Mouse (Mus musculus): ENCODE measurements around the gene Usp47. TPM values are rescaled to one million over a fixed set of nuclear protein-coding genes. Genes with fewer than 3 reads are reported as not detected.
A peak's percentile ranks its signal among the peaks of the same experiment; 100 is the strongest.

Usp47 gene
- polyA plus RNA-seq, 1 experiment from 2014 or later = 63.8 TPM

DNA sequence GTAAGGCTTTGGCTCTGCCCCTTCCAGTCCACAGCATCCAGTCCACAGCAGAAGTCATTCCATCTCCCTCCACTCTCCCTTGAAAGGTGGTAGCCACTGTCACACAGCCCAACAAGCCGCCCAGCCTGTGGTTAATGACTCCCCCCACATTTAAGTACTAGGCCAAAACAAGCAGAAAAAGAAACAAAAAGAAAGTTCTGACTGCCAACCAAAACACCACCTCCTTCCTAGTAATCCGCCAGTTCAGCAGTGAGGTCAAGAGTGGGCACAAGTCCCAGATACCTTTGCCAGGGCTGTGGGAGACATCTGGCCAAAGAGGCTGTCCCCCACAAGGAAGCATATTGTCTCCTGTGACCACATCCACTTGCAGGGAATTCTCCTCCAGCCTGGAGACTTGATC lies 124.7 kb downstream of the Usp47 start:
- Histone ChIP-seq H3K9ac (ENCODE audit: low read length) (no peak overlapping the region), H3K4me2 (ENCODE audit: low read depth, low read length) (no peak overlapping the region), H3K4me3 (replicated peaks; ENCODE audit: low read length) (no peak overlapping the region), H3K27ac (ENCODE audit: low read length) (no peak overlapping the region), H3K4me1 (ENCODE audit: control insufficient read depth, insufficient read depth, low read length) (no peaks in the 10 kb centered on the region), H3K36me3 (ENCODE audit: control insufficient read depth, insufficient read depth, low read length) (no peaks in the 10 kb centered on the region), H3K27me3 (ENCODE audit: control insufficient read depth, insufficient read depth, low read length) (no peaks in the 10 kb centered on the region), H3K9me3 (replicated peaks; ENCODE audit: control insufficient read depth, low read length) (no peaks in the 10 kb centered on the region)
- no peak for ATAC-seq (ENCODE audit: insufficient read depth, low FRiP score)
- WGBS = 74% methylated on average over 2 of the region's 2 CpGs

GRCm38 (mm10) chr7:112149113-112149512 lies 125.8 kb downstream of the Usp47 start:
- H3K9ac ChIP-seq (ENCODE audit: low read length) = no peak overlapping the region
- no peak overlapping the region for H3K4me2 ChIP-seq (ENCODE audit: low read depth, low read length)
- H3K36me3 ChIP-seq (ENCODE audit: control insufficient read depth, insufficient read depth, low read length) = no peaks in the 10 kb centered on the region
- H3K27me3 ChIP-seq (ENCODE audit: control insufficient read depth, insufficient read depth, low read length) = no peaks in the 10 kb centered on the region
- no peak for ATAC-seq (ENCODE audit: insufficient read depth, low FRiP score)
- H3K27ac ChIP-seq (ENCODE audit: low read length) = no peak overlapping the region
- no peaks in the 10 kb centered on the region for H3K9me3 ChIP-seq (replicated peaks; ENCODE audit: control insufficient read depth, low read length)
- peaks cover 4% of the 10 kb centered on the region for H3K4me1 ChIP-seq (ENCODE audit: control insufficient read depth, insufficient read depth, low read length)
- 89% methylated on average over 10 of the region's 10 CpGs for WGBS
- H3K4me3 ChIP-seq (replicated peaks; ENCODE audit: low read length) = no peak overlapping the region

GRCm38 (mm10) chr7:112154445-112154844 lies 131.1 kb downstream of the Usp47 start:
- H3K4me1 ChIP-seq (ENCODE audit: control insufficient read depth, insufficient read depth, low read length) = peaks cover 30% of the 10 kb centered on the region
- no peak for ATAC-seq (ENCODE audit: insufficient read depth, low FRiP score)
- no peak overlapping the region for H3K4me3 ChIP-seq (replicated peaks; ENCODE audit: low read length)
- H3K9me3 ChIP-seq (replicated peaks; ENCODE audit: control insufficient read depth, low read length) = no peaks in the 10 kb centered on the region
- no peak overlapping the region for H3K9ac ChIP-seq (ENCODE audit: low read length)
- H3K4me2 ChIP-seq (ENCODE audit: low read depth, low read length) = no peak overlapping the region
- H3K27me3 ChIP-seq (ENCODE audit: control insufficient read depth, insufficient read depth, low read length) = no peaks in the 10 kb centered on the region
- no peaks in the 10 kb centered on the region for H3K36me3 ChIP-seq (ENCODE audit: control insufficient read depth, insufficient read depth, low read length)
- WGBS = 53% methylated on average over 4 of the region's 4 CpGs
- peak overlapping the region; percentile 71 for H3K27ac ChIP-seq (ENCODE audit: low read length)

GRCm38 (mm10) chr7:112155194-112155593 lies 131.9 kb downstream of the Usp47 start:
- Histone ChIP-seq H3K36me3 (ENCODE audit: control insufficient read depth, insufficient read depth, low read length) (no peaks in the 10 kb centered on the region), H3K4me1 (ENCODE audit: control insufficient read depth, insufficient read depth, low read length) (peaks cover 30% of the 10 kb centered on the region), H3K27me3 (ENCODE audit: control insufficient read depth, insufficient read depth, low read length) (no peaks in the 10 kb centered on the region), H3K9me3 (replicated peaks; ENCODE audit: control insufficient read depth, low read length) (no peaks in the 10 kb centered on the region), H3K4me2 (ENCODE audit: low read depth, low read length) (peak overlapping the region; percentile 34; the same call in 1 of the 2 replicates), H3K4me3 (replicated peaks; ENCODE audit: low read length) (no peak overlapping the region), H3K27ac (ENCODE audit: low read length) (peak overlapping the region; percentile 71), H3K9ac (ENCODE audit: low read length) (no peak overlapping the region)
- no peak for ATAC-seq (ENCODE audit: insufficient read depth, low FRiP score)
- 3% methylated on average over 1 of the region's 1 CpGs for WGBS

DNA sequence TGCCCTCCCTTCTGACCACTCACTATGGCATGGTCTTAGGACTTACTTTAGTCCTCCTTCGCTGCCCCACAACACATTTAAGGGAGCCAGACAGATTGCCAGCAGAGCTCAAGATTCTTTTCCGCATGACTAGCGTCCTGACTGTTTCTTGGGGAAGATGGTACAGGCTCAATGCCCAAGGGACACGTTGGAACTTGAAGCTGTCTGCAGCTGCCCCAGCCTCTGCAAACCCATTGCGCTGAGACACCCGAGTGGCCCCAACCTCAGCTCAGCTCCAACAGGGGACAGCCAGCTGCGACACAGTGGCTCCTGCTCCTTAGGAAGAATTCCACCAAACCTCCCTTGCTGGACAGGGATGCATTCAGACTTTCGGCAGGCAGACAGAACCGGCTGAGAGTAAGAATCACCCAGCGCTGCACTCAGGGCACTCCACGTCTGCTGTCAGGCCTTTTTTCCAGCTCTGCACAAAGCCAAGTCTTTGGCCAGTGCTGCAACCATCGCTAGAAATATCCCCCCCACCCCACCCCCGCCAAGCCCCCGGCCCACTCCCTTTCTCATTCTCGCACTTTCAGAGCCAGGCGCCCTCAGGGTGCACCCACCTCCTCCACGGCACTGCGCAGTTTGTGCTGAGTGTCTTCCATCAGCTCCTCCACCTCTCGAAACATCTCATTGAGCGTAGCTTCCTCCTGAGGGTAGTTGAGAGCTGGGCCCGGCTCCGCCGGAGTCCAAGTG lies 134.4 kb downstream of the Usp47 start:
- H3K27me3 ChIP-seq (ENCODE audit: control insufficient read depth, insufficient read depth, low read length) = no peaks in the 10 kb centered on the region
- H3K4me1 ChIP-seq (ENCODE audit: control insufficient read depth, insufficient read depth, low read length) = peaks cover 30% of the 10 kb centered on the region
- peak overlapping the region; percentile 59 for H3K4me3 ChIP-seq (replicated peaks; ENCODE audit: low read length)
- H3K9ac ChIP-seq (ENCODE audit: low read length) = peak overlapping the region; percentile 72
- H3K36me3 ChIP-seq (ENCODE audit: control insufficient read depth, insufficient read depth, low read length) = no peaks in the 10 kb centered on the region
- peak overlapping the region; percentile 77 for H3K27ac ChIP-seq (ENCODE audit: low read length)
- WGBS = 14% methylated on average over 23 of the region's 23 CpGs
- peak; percentile 34 for ATAC-seq (ENCODE audit: insufficient read depth, low FRiP score)
- peak overlapping the region; percentile 62 for H3K4me2 ChIP-seq (ENCODE audit: low read depth, low read length)
- H3K9me3 ChIP-seq (replicated peaks; ENCODE audit: control insufficient read depth, low read length) = no peaks in the 10 kb centered on the region

GRCm38 (mm10) chr7:112158316-112158741 lies 135.0 kb downstream of the Usp47 start:
- Histone ChIP-seq H3K4me2 (ENCODE audit: low read depth, low read length) (peak overlapping the region; percentile 62), H3K9ac (ENCODE audit: low read length) (peak overlapping the region; percentile 72), H3K4me1 (ENCODE audit: control insufficient read depth, insufficient read depth, low read length) (peaks cover 30% of the 10 kb centered on the region), H3K27me3 (ENCODE audit: control insufficient read depth, insufficient read depth, low read length) (no peaks in the 10 kb centered on the region), H3K36me3 (ENCODE audit: control insufficient read depth, insufficient read depth, low read length) (no peaks in the 10 kb centered on the region), H3K9me3 (replicated peaks; ENCODE audit: control insufficient read depth, low read length) (no peaks in the 10 kb centered on the region), H3K27ac (ENCODE audit: low read length) (peak overlapping the region; percentile 77), H3K4me3 (replicated peaks; ENCODE audit: low read length) (peak overlapping the region; percentile 59)
- ATAC-seq (ENCODE audit: insufficient read depth, low FRiP score) = peak; percentile 54
- WGBS = 2% methylated on average over 23 of the region's 23 CpGs

DNA sequence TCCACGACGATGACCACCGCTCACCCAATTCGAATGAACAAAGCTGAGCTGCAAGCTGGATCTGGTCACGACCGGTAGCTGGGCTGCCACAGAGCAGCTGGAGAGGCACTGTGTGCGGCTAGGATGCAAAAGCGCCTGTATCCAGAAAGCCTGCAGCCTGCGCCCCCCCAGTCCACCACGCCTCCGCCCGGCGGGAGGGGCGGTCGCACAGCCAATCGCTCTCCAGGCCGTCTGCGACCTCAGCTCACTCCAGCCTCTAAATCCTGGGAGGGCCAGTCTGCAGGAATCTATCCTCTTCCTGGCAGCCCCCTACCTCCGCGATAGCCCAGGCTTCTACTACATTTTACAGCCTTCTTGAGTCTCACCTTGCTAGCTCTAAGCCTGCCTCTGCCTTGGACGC lies 135.6 kb downstream of the Usp47 start, which contains the start of gene Dkk3:
Gene Dkk3, minus strand, starts transcription at position 116 of the 400 bp plus-strand sequence.
- peak; percentile 68; the same call in 1 of the 2 replicates for ATAC-seq (ENCODE audit: insufficient read depth, low FRiP score)
- Histone ChIP-seq H3K36me3 (ENCODE audit: control insufficient read depth, insufficient read depth, low read length) (no peaks in the 10 kb centered on the region), H3K27ac (ENCODE audit: low read length) (peak within 1 kb of the TSS; percentile 77), H3K4me1 (ENCODE audit: control insufficient read depth, insufficient read depth, low read length) (peaks cover 27% of the 10 kb centered on the region), H3K27me3 (ENCODE audit: control insufficient read depth, insufficient read depth, low read length) (no peaks in the 10 kb centered on the region), H3K9me3 (replicated peaks; ENCODE audit: control insufficient read depth, low read length) (no peaks in the 10 kb centered on the region), H3K9ac (ENCODE audit: low read length) (peak within 1 kb of the TSS; percentile 72), H3K4me3 (replicated peaks; ENCODE audit: low read length) (peak within 1 kb of the TSS; percentile 59), H3K4me2 (ENCODE audit: low read depth, low read length) (peak within 1 kb of the TSS; percentile 62)
- WGBS = 5% methylated on average over 21 of the region's 21 CpGs

DNA sequence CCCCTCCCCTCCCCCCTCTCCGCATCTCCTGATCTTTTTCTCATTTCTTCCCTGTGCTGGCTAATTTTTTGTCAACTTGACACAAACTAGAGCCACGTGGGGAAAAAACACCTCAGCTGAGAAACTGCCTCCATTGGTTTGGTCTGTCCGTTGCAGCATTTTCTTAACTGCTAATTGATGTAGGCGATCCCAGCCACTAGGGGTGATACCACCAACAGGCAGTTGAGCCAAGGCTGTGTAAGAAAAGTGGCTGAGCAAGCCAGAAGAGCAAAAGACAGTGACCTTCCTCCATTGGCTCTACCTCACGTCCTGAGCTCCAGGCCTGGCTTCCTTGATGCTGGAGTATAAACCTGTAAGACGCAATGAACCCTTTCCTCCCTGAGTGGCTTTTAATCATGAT lies 136.5 kb downstream of the Usp47 start:
- 51% methylated on average over 6 of the region's 6 CpGs for WGBS
- no peak overlapping the region for H3K27ac ChIP-seq (ENCODE audit: low read length)
- H3K27me3 ChIP-seq (ENCODE audit: control insufficient read depth, insufficient read depth, low read length) = no peaks in the 10 kb centered on the region
- ATAC-seq (ENCODE audit: insufficient read depth, low FRiP score) = no peak
- no peak overlapping the region for H3K4me2 ChIP-seq (ENCODE audit: low read depth, low read length)
- no peaks in the 10 kb centered on the region for H3K36me3 ChIP-seq (ENCODE audit: control insufficient read depth, insufficient read depth, low read length)
- no peak overlapping the region for H3K4me3 ChIP-seq (replicated peaks; ENCODE audit: low read length)
- no peaks in the 10 kb centered on the region for H3K9me3 ChIP-seq (replicated peaks; ENCODE audit: control insufficient read depth, low read length)
- peaks cover 21% of the 10 kb centered on the region for H3K4me1 ChIP-seq (ENCODE audit: control insufficient read depth, insufficient read depth, low read length)
- H3K9ac ChIP-seq (ENCODE audit: low read length) = no peak overlapping the region

Measured in stomach, embryonic 16.5 days (tissue).